Mouse (Mus musculus): Measurements from ENCODE around the gene Grin2b. TPM values are rescaled to one million over a fixed set of nuclear protein-coding genes. Genes with fewer than 3 reads are reported as not detected.

The Grin2b gene
- polyA plus RNA-seq, 2 experiments = 0.39 to 3.7 TPM

DNA sequence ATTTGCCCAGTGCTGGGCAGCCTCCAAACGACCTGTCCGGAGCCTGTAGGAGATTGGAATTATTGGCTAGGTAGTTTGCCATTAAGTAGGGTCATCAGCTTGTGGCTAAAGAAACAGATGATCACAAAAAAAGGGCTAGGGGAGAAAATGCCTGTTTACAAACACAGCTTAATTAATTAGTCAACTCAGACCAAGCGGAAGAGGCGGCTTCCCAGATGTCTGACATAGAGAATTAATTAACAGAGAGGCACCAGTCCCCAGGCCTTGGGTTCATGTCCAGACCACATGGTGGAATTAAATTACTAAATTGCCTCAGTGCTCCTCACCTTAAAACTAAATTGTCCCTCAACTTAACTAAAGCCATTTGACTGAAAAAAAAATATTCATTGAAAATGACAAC, 376.4 kb downstream of the Grin2b start:
- WGBS = 48% methylated on average over 4 of the region's 4 CpGs
- ATAC-seq (ENCODE audit: low FRiP score, low read depth) (no peak), DNase-seq (ENCODE audit: low spot score) (no peak)
- H3K9me3 ChIP-seq (ENCODE audit: control insufficient read depth, low read length) = no peaks in the 10 kb centered on the region
- H3K4me2 ChIP-seq (replicated peaks; ENCODE audit: low read depth, low read length, severe bottlenecking) = no peak overlapping the region
- H3K36me3 ChIP-seq (ENCODE audit: control insufficient read depth, insufficient read depth, low read length) = no peaks in the 10 kb centered on the region
- no peak overlapping the region for H3K9ac ChIP-seq (ENCODE audit: low read depth, low read length, severe bottlenecking)
- H3K4me3 ChIP-seq (replicated peaks; ENCODE audit: low read length) = no peak overlapping the region
- no peaks in the 10 kb centered on the region for H3K27me3 ChIP-seq (ENCODE audit: control insufficient read depth, insufficient read depth, low read length)
- no peaks in the 10 kb centered on the region for H3K4me1 ChIP-seq (ENCODE audit: control insufficient read depth, insufficient read depth, low read length)
- no peak for TF ChIP-seq POLR2A (IDR thresholded peaks at IDR 0.05; ENCODE audit: borderline replicate concordance, extremely low read depth, insufficient read depth, insufficient read length)
- no peak overlapping the region for H3K27ac ChIP-seq (replicated peaks; ENCODE audit: low read depth, low read length)

DNA sequence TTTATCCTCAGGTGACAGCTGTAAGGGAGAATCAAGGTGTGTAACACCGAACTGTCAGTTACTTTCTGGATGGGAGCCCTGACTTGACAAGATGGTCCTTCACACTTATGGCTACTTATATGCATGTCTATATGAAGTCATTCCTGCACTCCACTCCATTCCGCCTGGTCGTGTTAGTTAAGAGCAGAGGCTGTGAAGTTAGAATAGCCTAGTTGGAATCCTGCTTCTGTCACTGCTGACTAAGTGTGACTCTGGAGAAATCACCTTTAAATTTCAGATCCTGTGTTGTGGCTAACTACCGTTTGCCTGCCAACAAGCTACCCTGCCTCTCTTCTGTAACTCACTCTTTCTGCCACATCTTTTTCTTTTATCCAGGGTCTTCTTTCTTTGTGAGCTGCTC, 381.9 kb downstream of the Grin2b start:
- H3K9me3 ChIP-seq (ENCODE audit: control insufficient read depth, low read length) = no peaks in the 10 kb centered on the region
- 91% methylated on average over 4 of the region's 4 CpGs for WGBS
- H3K27ac ChIP-seq (replicated peaks; ENCODE audit: low read depth, low read length) = no peak overlapping the region
- H3K4me1 ChIP-seq (ENCODE audit: control insufficient read depth, insufficient read depth, low read length) = no peaks in the 10 kb centered on the region
- no peaks in the 10 kb centered on the region for H3K36me3 ChIP-seq (ENCODE audit: control insufficient read depth, insufficient read depth, low read length)
- H3K27me3 ChIP-seq (ENCODE audit: control insufficient read depth, insufficient read depth, low read length) = no peaks in the 10 kb centered on the region
- no peak overlapping the region for H3K4me3 ChIP-seq (replicated peaks; ENCODE audit: low read length)
- TF ChIP-seq POLR2A (IDR thresholded peaks at IDR 0.05; ENCODE audit: borderline replicate concordance, extremely low read depth, insufficient read depth, insufficient read length) = no peak
- DNase-seq (ENCODE audit: low spot score) (no peak), ATAC-seq (ENCODE audit: low FRiP score, low read depth) (no peak)
- H3K4me2 ChIP-seq (replicated peaks; ENCODE audit: low read depth, low read length, severe bottlenecking) = no peak overlapping the region
- no peak overlapping the region for H3K9ac ChIP-seq (ENCODE audit: low read depth, low read length, severe bottlenecking)

DNA sequence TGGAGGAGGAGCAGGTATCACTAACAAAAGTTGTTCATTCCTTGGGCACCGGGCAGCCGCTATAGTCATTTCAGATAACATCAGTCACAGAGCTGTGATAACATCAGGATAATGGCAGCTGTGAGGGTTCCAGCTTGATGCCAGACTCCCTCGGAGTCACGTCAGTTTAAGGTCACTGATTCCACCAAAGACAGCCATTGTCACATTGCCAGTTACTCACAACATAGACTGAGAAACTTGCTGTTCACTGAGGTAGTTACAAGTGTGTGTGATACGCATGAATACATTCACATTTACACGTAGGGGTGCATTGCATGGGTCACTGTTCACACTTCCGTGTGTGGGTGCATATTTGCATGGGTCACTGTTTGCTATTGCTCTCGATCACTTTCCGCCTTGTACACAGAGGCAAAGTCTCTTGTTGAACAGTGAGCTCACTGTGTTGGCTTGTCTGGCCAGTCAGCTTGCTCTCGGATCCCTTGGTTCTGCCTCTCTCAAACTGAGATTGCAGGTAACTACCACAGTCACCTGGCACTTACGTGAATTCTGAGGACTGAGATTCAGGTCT, 383.6 kb downstream of the Grin2b start:
- ATAC-seq (ENCODE audit: low FRiP score, low read depth) (no peak), DNase-seq (ENCODE audit: low spot score) (no peak)
- Histone ChIP-seq H3K27me3 (ENCODE audit: control insufficient read depth, insufficient read depth, low read length) (no peaks in the 10 kb centered on the region), H3K9ac (ENCODE audit: low read depth, low read length, severe bottlenecking) (no peak overlapping the region), H3K27ac (replicated peaks; ENCODE audit: low read depth, low read length) (no peak overlapping the region), H3K36me3 (ENCODE audit: control insufficient read depth, insufficient read depth, low read length) (no peaks in the 10 kb centered on the region), H3K4me3 (replicated peaks; ENCODE audit: low read length) (no peak overlapping the region), H3K9me3 (ENCODE audit: control insufficient read depth, low read length) (no peaks in the 10 kb centered on the region), H3K4me1 (ENCODE audit: control insufficient read depth, insufficient read depth, low read length) (peaks cover 3% of the 10 kb centered on the region; the same call in 1 of the 2 replicates), H3K4me2 (replicated peaks; ENCODE audit: low read depth, low read length, severe bottlenecking) (no peak overlapping the region)
- 87% methylated on average over 11 of the region's 11 CpGs for WGBS
- no peak for TF ChIP-seq POLR2A (IDR thresholded peaks at IDR 0.05; ENCODE audit: borderline replicate concordance, extremely low read depth, insufficient read depth, insufficient read length)

DNA sequence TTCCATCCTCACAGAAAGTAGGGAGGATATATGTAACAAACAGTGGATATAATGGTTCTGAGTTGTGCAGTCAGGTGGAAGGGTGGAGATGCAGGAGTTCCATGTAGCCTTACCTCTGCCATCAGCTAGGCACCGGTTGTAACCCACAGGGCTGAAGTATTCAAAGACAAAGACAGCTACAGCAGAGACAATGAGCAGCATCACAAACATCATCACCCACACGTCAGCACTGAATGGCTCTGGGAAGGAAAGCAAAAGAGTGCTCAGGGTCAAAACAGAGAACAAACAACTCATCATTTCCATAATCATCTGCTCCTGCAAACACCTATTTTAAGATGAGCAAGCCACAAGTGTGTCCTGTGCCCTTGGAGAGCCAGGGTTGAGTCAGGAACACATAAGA, 398.6 kb downstream of the Grin2b start:
- no peaks in the 10 kb centered on the region for H3K27me3 ChIP-seq (ENCODE audit: control insufficient read depth, insufficient read depth, low read length)
- no peak for TF ChIP-seq POLR2A (IDR thresholded peaks at IDR 0.05; ENCODE audit: borderline replicate concordance, extremely low read depth, insufficient read depth, insufficient read length)

DNA sequence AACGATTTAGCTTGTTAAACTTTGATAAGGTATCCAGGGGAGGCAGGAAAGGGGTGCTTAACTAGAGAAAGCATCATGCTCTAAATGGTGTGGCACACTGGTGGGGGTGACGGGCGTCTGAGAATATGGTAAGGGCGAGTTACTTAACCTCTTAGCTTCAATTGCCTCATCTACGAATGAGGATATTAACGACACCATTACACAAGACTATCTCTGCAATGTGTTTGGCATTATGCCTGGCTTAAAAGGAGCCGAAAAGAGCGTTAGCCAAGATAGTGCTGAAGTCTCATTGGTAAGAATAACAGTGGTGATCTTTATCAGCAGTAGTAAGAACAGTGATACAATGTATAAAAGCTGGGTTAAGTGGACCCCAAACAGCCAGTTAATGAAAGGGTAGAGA, 405.7 kb downstream of the Grin2b start:
- no peak overlapping the region for H3K4me2 ChIP-seq (replicated peaks; ENCODE audit: low read depth, low read length, severe bottlenecking)
- no peak for TF ChIP-seq POLR2A (IDR thresholded peaks at IDR 0.05; ENCODE audit: borderline replicate concordance, extremely low read depth, insufficient read depth, insufficient read length)
- WGBS = 71% methylated on average over 8 of the region's 8 CpGs
- no peak overlapping the region for H3K9ac ChIP-seq (ENCODE audit: low read depth, low read length, severe bottlenecking)
- DNase-seq (ENCODE audit: low spot score) (no peak), ATAC-seq (ENCODE audit: low FRiP score, low read depth) (no peak)
- H3K9me3 ChIP-seq (ENCODE audit: control insufficient read depth, low read length) = no peaks in the 10 kb centered on the region
- H3K27ac ChIP-seq (replicated peaks; ENCODE audit: low read depth, low read length) = no peak overlapping the region
- no peaks in the 10 kb centered on the region for H3K27me3 ChIP-seq (ENCODE audit: control insufficient read depth, insufficient read depth, low read length)
- H3K4me1 ChIP-seq (ENCODE audit: control insufficient read depth, insufficient read depth, low read length) = no peaks in the 10 kb centered on the region
- no peaks in the 10 kb centered on the region for H3K36me3 ChIP-seq (ENCODE audit: control insufficient read depth, insufficient read depth, low read length)
- H3K4me3 ChIP-seq (replicated peaks; ENCODE audit: low read length) = no peak overlapping the region

More for the DNA sequence above, 398.6 kb downstream of the Grin2b start:
- ATAC-seq (ENCODE audit: low FRiP score, low read depth) (no peak), DNase-seq (ENCODE audit: low spot score) (no peak)
- Histone ChIP-seq H3K27ac (replicated peaks; ENCODE audit: low read depth, low read length) (no peak overlapping the region), H3K9me3 (ENCODE audit: control insufficient read depth, low read length) (no peaks in the 10 kb centered on the region), H3K36me3 (ENCODE audit: control insufficient read depth, insufficient read depth, low read length) (no peaks in the 10 kb centered on the region), H3K4me3 (replicated peaks; ENCODE audit: low read length) (no peak overlapping the region), H3K4me2 (replicated peaks; ENCODE audit: low read depth, low read length, severe bottlenecking) (no peak overlapping the region), H3K4me1 (ENCODE audit: control insufficient read depth, insufficient read depth, low read length) (no peaks in the 10 kb centered on the region), H3K9ac (ENCODE audit: low read depth, low read length, severe bottlenecking) (no peak overlapping the region)
- WGBS = 78% methylated on average over 2 of the region's 2 CpGs

DNA sequence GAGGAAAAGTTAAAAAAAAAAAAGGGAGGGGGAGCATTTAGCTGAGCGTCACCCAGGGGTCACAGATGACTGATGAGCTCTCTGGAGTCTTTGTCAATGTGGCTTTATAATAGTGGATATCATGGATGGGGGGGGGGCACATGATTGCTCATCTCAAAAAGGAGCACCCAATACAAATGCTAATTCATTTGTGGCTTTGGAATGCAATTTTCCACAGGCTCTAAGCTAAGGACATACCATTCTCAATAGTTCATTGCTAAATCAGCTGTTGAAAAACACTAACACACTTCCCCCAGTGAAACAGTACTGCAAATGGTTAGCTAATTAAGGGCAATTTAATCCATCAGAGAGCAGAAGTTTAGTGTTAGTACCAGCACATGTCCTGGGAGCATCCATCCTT, 414.6 kb downstream of the Grin2b start:
- TF ChIP-seq POLR2A (IDR thresholded peaks at IDR 0.05; ENCODE audit: borderline replicate concordance, extremely low read depth, insufficient read depth, insufficient read length) = no peak
- H3K4me3 ChIP-seq (replicated peaks; ENCODE audit: low read length) = no peak overlapping the region
- H3K27me3 ChIP-seq (ENCODE audit: control insufficient read depth, insufficient read depth, low read length) = no peaks in the 10 kb centered on the region
- no peak for ATAC-seq (ENCODE audit: low FRiP score, low read depth)
- no peak overlapping the region for H3K4me2 ChIP-seq (replicated peaks; ENCODE audit: low read depth, low read length, severe bottlenecking)
- 74% methylated on average over 1 of the region's 1 CpGs for WGBS
- no peak overlapping the region for H3K9ac ChIP-seq (ENCODE audit: low read depth, low read length, severe bottlenecking)
- DNase-seq (ENCODE audit: low spot score) = no peak
- no peaks in the 10 kb centered on the region for H3K36me3 ChIP-seq (ENCODE audit: control insufficient read depth, insufficient read depth, low read length)
- H3K4me1 ChIP-seq (ENCODE audit: control insufficient read depth, insufficient read depth, low read length) = no peaks in the 10 kb centered on the region
- H3K27ac ChIP-seq (replicated peaks; ENCODE audit: low read depth, low read length) = no peak overlapping the region
- H3K9me3 ChIP-seq (ENCODE audit: control insufficient read depth, low read length) = no peaks in the 10 kb centered on the region
